Mouse (Mus musculus) limb, embryonic 13.5 days (tissue): ENCODE measurements at regions not wholly inside any gene's neighbourhood (a gene's known extent, or its start where the extent isn't known, plus 50 kb on each side); places are given as distances from the start of the nearest gene placed in this dataset.

ENCODE experiments used
- ATAC-seq: fragments of 200-750 bp; cut with Nextera tagmentation; 2 replicates; pipeline ENCODE4 v1.8.0; 2017; ENCODE audit warnings: low read depth, moderate number of reproducible peaks, moderate TSS enrichment; ENCODE audit not compliant: low FRiP score
- H3K27ac ChIP-seq: fragments of 300-500 bp; sonication (generic); 2 replicates; pipeline ENCODE4 v1.5.1; 2015; ENCODE audit warnings: inconsistent platforms, mild to moderate bottlenecking, moderate library complexity
- H3K27me3 ChIP-seq: fragments of 300-500 bp; sonication (generic); 2 replicates; pipeline ENCODE4 v1.6.1; 2015; ENCODE audit warnings: mild to moderate bottlenecking, inconsistent platforms
- H3K36me3 ChIP-seq: fragments of 300-500 bp; sonication (generic); 2 replicates; pipeline ENCODE4 v1.6.1; 2015; ENCODE audit warnings: inconsistent platforms, mild to moderate bottlenecking, moderate library complexity
- H3K4me1 ChIP-seq: fragments of 300-500 bp; sonication (generic); 2 replicates; pipeline ENCODE4 v1.6.1; 2015; ENCODE audit warnings: inconsistent platforms
- H3K4me2 ChIP-seq: fragments of 300-500 bp; sonication (generic); replicated peaks from 2 replicates; pipeline ENCODE4 v1.6.1; 2015; ENCODE audit warnings: inconsistent platforms, mild to moderate bottlenecking, moderate library complexity
- H3K4me3 ChIP-seq: fragments of 300-500 bp; sonication (generic); 2 replicates; pipeline ENCODE4 v1.5.1; 2015; ENCODE audit warnings: moderate library complexity, mild to moderate bottlenecking, inconsistent platforms
- H3K9ac ChIP-seq: fragments of 300-500 bp; sonication (generic); 2 replicates; pipeline ENCODE4 v1.6.1; 2015; ENCODE audit warnings: mild to moderate bottlenecking, inconsistent platforms
- H3K9me3 ChIP-seq: fragments of 300-500 bp; sonication (generic); 2 replicates; pipeline ENCODE4 v1.6.1; 2016; ENCODE audit warnings: inconsistent platforms
- WGBS: fragments of 180-500 bp; shearing (Covaris S2); methylation state at CpG from one replicate; pipeline ENCODE4 v1.1.7; 2015; 5-methylcytosine and 5-hydroxymethylcytosine counted together

DNA sequence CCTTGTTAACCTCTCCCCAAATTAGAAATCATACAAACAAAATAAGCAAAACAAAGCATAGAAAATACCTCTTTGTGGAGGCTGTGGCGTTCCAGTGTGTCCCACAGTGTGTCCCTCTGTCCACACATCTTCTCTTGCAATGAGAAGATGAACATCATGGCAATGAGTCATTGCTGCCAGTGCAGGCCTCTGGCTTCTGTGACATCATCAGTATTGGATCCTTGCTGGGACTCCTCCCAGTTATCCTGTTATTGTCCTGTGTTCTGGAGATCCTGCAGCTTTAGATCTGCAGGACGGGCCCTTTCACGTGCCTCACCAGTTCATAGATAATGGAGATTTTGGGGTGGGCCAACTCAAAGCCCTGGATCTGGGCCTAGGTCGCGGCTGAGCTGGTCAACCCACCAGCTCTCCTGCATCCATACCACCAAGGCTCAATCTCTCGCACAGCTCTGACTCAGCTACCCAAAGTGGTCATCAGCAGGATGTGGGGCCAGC is 80.9 kb downstream of the Tmem212 start:
- Histone ChIP-seq H3K4me3 (no peak overlapping the region), H3K27ac (no peak overlapping the region), H3K9ac (no peak overlapping the region), H3K36me3 (no peaks in the 10 kb centered on the region), H3K27me3 (no peaks in the 10 kb centered on the region), H3K4me1 (no peaks in the 10 kb centered on the region), H3K9me3 (no peaks in the 10 kb centered on the region), H3K4me2 (no peak overlapping the region)
- WGBS, result 87% methylated on average over 6 of the region's 6 CpGs
- ATAC-seq, result no peak

- no peaks in the 10 kb centered on the region for H3K36me3 ChIP-seq
- H3K4me3 ChIP-seq, result no peak overlapping the region
- H3K27ac ChIP-seq, result no peak overlapping the region
- no peak for ATAC-seq
- H3K9ac ChIP-seq, result no peak overlapping the region
- no peaks in the 10 kb centered on the region for H3K4me1 ChIP-seq
- WGBS, result 68% methylated on average over 5 of the region's 5 CpGs
- no peak overlapping the region for H3K4me2 ChIP-seq
- H3K9me3 ChIP-seq, result no peaks in the 10 kb centered on the region
- H3K27me3 ChIP-seq, result no peaks in the 10 kb centered on the region
Measured at GRCm38 (mm10) chr3:27804271-27804670, 91.9 kb downstream of the Tmem212 start.

DNA sequence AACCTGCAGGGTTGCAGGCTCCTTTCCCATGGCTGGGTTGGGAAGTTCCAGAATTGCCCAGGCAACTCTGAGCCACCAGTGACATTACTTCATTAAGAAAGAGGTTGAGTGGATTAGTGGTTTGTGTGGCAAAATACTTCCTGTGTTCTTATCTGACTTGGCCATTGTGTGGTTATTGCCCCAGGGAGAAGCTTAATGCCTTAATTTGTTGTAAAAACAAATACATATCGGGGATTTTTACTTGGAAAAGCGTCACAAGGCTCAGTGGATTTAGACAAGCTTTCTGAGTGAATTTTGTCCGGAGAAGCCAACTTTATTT is 80.5 kb upstream of the Fndc3b start:
- Histone ChIP-seq H3K4me2 (no peak overlapping the region), H3K4me1 (peaks cover 8% of the 10 kb centered on the region), H3K9me3 (no peaks in the 10 kb centered on the region), H3K4me3 (no peak overlapping the region), H3K36me3 (no peaks in the 10 kb centered on the region), H3K9ac (no peak overlapping the region), H3K27me3 (no peaks in the 10 kb centered on the region), H3K27ac (no peak overlapping the region)
- ATAC-seq, result no peak
- 55% methylated on average over 3 of the region's 3 CpGs for WGBS

DNA sequence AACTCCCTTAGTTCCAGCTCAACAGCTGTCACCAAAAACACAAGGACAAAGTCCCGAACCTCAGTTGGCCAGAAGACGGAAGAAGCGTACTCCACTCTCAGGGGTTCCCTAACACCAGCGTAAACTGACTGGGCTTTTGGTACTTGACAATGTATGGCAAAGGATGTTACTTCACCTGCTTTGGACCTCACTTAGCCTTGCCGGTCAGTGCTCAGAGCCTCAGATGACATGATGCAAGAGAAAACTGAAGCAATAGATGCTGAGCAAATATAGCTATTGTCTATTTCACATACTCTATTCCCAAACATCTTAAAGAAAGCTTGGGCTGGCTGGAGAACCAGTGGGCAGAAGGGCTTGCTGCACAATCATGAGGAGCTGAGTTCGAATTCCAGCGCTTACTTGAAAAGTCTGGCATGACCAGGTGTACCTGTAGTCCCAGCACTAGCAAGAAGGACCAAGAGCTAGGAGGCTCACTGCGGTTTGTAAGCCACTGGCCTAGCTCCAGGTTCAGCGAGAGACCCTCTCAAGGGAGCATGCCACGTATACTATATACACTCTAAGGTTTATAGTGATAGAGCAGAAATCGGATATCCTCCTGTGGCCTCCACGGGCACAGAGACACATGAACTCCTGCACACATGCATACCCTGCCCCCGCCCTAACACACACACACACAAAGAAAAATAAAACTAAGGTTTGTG is 80.0 kb upstream of the Fndc3b start:
- H3K4me2 ChIP-seq, result no peak overlapping the region
- H3K4me1 ChIP-seq, result peaks cover 13% of the 10 kb centered on the region
- no peak overlapping the region for H3K4me3 ChIP-seq
- no peaks in the 10 kb centered on the region for H3K36me3 ChIP-seq
- no peak for ATAC-seq
- no peak overlapping the region for H3K9ac ChIP-seq
- H3K27ac ChIP-seq, result no peak overlapping the region
- no peaks in the 10 kb centered on the region for H3K9me3 ChIP-seq
- 81% methylated on average over 13 of the region's 13 CpGs for WGBS
- no peaks in the 10 kb centered on the region for H3K27me3 ChIP-seq

- no peak for ATAC-seq
- Histone ChIP-seq H3K4me3 (no peak overlapping the region), H3K27me3 (no peaks in the 10 kb centered on the region), H3K27ac (no peak overlapping the region), H3K9ac (no peak overlapping the region), H3K4me2 (no peak overlapping the region), H3K4me1 (peaks cover 38% of the 10 kb centered on the region), H3K36me3 (no peaks in the 10 kb centered on the region), H3K9me3 (no peaks in the 10 kb centered on the region)
- 68% methylated on average over 2 of the region's 2 CpGs for WGBS
Measured at GRCm38 (mm10) chr3:27783926-27784325, 72.8 kb upstream of the Fndc3b start.

DNA sequence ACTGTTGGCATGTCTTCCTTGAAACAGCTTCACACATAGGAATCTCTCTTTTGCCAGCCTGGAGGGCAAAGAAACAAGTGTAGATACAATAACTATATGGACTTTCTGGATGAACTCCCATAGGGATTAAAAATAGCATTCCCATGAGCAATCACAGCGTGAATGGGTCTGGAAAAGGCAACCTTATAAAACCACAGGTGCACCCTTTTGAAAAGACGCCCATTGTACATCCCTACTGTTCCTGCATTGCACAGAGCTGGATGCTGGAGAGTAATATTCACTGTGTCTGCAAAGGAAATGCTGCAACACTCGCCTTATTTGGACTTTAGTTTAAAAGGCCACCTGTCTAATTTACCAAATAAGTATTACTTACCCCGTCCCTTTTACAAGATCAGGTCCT is 72.4 kb upstream of the Fndc3b start:
- no peaks in the 10 kb centered on the region for H3K36me3 ChIP-seq
- ATAC-seq, result no peak
- peak overlapping the region; percentile 34; the same call in 1 of the 2 replicates for H3K27ac ChIP-seq
- H3K27me3 ChIP-seq, result no peaks in the 10 kb centered on the region
- H3K4me3 ChIP-seq, result no peak overlapping the region
- no peak overlapping the region for H3K9ac ChIP-seq
- 34% methylated on average over 4 of the region's 4 CpGs for WGBS
- no peaks in the 10 kb centered on the region for H3K9me3 ChIP-seq
- H3K4me2 ChIP-seq, result no peak overlapping the region
- peaks cover 38% of the 10 kb centered on the region for H3K4me1 ChIP-seq

DNA sequence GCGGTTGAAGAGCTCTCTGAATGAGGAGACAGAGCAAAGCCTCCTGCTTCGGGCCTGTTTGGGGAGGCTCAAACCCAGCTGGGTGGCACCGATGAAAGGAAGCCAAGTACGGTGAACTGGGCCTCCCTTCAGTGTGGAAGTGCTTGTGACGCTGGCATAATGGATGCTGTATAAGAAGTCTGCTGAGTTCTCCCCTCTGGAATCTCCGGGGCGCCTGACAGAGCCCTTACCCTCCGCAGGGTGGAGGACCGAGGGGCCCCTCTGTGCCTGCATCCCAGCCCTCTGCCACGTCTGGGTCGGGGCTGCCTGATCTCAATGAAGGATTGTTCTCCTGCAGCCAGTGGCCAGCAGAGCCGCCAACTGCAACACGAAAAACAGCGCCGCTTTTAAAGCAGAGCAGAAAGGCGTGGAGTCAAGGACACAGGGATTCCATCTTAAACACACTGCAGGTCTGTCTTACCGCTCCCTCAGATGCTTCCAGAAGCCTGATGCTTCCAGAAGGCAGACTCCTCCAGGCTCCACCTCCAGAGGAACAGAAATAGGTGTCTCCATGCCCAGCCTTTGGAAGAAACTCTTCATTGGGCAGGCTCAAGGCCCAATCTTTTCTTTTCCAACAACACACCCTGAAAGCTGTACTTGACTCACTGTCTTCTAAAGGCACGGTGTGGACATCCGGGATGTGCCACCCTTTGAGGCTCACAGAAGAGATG is 71.1 kb upstream of the Fndc3b start:
- peak overlapping the region; percentile 54; the same call in 1 of the 2 replicates for H3K9ac ChIP-seq

GRCm38 (mm10) chr3:27779892-27780291 is 68.8 kb upstream of the Fndc3b start:
- Histone ChIP-seq H3K27me3 (no peaks in the 10 kb centered on the region), H3K27ac (no peak overlapping the region), H3K4me2 (no peak overlapping the region), H3K9me3 (no peaks in the 10 kb centered on the region), H3K4me3 (no peak overlapping the region), H3K9ac (no peak overlapping the region), H3K36me3 (no peaks in the 10 kb centered on the region), H3K4me1 (peaks cover 31% of the 10 kb centered on the region)
- no peak for ATAC-seq
- WGBS, result 60% methylated on average over 7 of the region's 7 CpGs

More for the DNA sequence above, 71.1 kb upstream of the Fndc3b start:
- Histone ChIP-seq H3K4me2 (peak overlapping the region; percentile 38), H3K4me3 (no peak overlapping the region), H3K9me3 (no peaks in the 10 kb centered on the region), H3K36me3 (no peaks in the 10 kb centered on the region), H3K27me3 (no peaks in the 10 kb centered on the region), H3K4me1 (peaks cover 38% of the 10 kb centered on the region), H3K27ac (peak overlapping the region; percentile 79)
- peak; percentile 85 for ATAC-seq
- 39% methylated on average over 19 of the region's 19 CpGs for WGBS

DNA sequence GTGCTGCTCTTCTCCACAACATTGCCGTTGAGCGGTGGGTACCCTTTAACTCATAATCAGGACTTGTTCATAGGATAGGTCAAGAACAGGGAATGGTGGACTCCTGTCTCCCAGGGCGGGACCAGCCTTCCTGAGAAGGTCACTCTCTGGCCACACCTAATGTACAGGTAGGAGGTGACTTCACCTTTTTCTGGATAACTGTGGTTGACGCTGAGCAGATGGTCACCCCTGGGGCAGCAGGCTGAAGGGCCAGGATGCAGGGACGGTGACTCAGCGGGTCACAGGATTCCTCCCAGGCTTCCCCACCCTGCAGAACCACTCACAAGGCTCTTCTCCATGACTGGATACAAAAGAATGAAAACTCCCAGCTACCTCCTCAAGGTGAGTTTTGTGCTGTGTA is 66.6 kb upstream of the Fndc3b start:
- Histone ChIP-seq H3K36me3 (no peaks in the 10 kb centered on the region), H3K4me1 (peaks cover 22% of the 10 kb centered on the region), H3K27ac (no peak overlapping the region), H3K4me3 (no peak overlapping the region), H3K4me2 (no peak overlapping the region), H3K9ac (no peak overlapping the region), H3K9me3 (no peaks in the 10 kb centered on the region), H3K27me3 (no peaks in the 10 kb centered on the region)
- 91% methylated on average over 6 of the region's 6 CpGs for WGBS
- ATAC-seq, result no peak

DNA sequence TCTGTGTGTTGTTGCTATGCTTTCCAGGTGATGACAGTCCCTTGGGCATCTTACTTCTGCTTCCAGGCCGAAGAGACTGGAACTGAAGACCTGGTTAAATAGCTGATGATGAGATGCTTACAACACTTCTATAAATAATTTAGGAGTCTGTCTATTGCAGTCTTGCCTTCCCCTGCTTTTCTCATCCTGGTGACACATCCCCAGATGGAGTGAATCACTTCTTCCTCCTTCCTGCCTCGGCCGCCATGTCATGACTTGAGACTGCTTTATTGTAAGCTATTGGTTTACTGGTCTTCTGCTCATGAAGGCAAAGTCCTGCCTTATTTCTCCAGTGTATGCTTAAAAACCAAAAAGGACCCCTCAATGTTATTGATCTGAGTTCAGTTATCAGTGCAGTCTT is 62.1 kb upstream of the Fndc3b start:
- Histone ChIP-seq H3K27me3 (no peaks in the 10 kb centered on the region), H3K4me2 (no peak overlapping the region), H3K4me1 (peaks cover 10% of the 10 kb centered on the region; the same call in 1 of the 2 replicates), H3K27ac (no peak overlapping the region), H3K9ac (no peak overlapping the region), H3K9me3 (no peaks in the 10 kb centered on the region), H3K4me3 (no peak overlapping the region), H3K36me3 (no peaks in the 10 kb centered on the region)
- WGBS, result 86% methylated on average over 3 of the region's 3 CpGs
- no peak for ATAC-seq

GRCm38 (mm10) chr3:27769438-27769837 is 58.3 kb upstream of the Fndc3b start:
- 89% methylated on average over 5 of the region's 5 CpGs for WGBS
- no peak for ATAC-seq
- Histone ChIP-seq H3K9me3 (no peaks in the 10 kb centered on the region), H3K4me2 (no peak overlapping the region), H3K27ac (no peak overlapping the region), H3K9ac (no peak overlapping the region), H3K27me3 (no peaks in the 10 kb centered on the region), H3K4me3 (no peak overlapping the region), H3K4me1 (peaks cover 17% of the 10 kb centered on the region), H3K36me3 (no peaks in the 10 kb centered on the region)

GRCm38 (mm10) chr3:27767188-27767587 is 56.1 kb upstream of the Fndc3b start:
- 88% methylated on average over 8 of the region's 8 CpGs for WGBS
- Histone ChIP-seq H3K9me3 (no peaks in the 10 kb centered on the region), H3K9ac (no peak overlapping the region), H3K36me3 (no peaks in the 10 kb centered on the region), H3K4me3 (no peak overlapping the region), H3K4me1 (peaks cover 17% of the 10 kb centered on the region), H3K27ac (no peak overlapping the region), H3K27me3 (no peaks in the 10 kb centered on the region), H3K4me2 (no peak overlapping the region)
- no peak for ATAC-seq
